Mouse (Mus musculus) midbrain, postnatal 0 days (tissue): ENCODE data around the gene Sp9. TPM values are rescaled to one million over a fixed set of nuclear protein-coding genes. Genes with fewer than 3 reads are reported as not detected.

Experiments used
- ATAC-seq: fragments of 200-750 bp; cut with Nextera tagmentation; 2 replicates; pipeline ENCODE4 v1.8.0; 2017; ENCODE audit warnings: moderate number of reproducible peaks, mild to moderate bottlenecking, moderate TSS enrichment, moderate library complexity; ENCODE audit not compliant: low FRiP score
- DNase-seq: peaks from one replicate; pipeline ENCODE4 v3.0.0-alpha.2; 2015; ENCODE audit warnings: low spot score
- H3K27ac ChIP-seq: fragments of 300-500 bp; sonication (generic); 2 replicates; pipeline ENCODE4 v1.5.1; 2014; ENCODE audit warnings: low read depth, mild to moderate bottlenecking, low read length, mixed read lengths
- H3K27me3 ChIP-seq: fragments of 300-500 bp; sonication (generic); 2 replicates; pipeline ENCODE4 v1.6.1; 2014; ENCODE audit warnings: low read length, control low read depth, mixed read lengths; ENCODE audit not compliant: insufficient read depth
- H3K36me3 ChIP-seq: fragments of 300-500 bp; sonication (generic); 2 replicates; pipeline ENCODE4 v1.6.1; 2014; ENCODE audit warnings: low read length, control low read depth, mixed read lengths; ENCODE audit not compliant: insufficient read depth
- H3K4me1 ChIP-seq: fragments of 300-500 bp; sonication (generic); 2 replicates; pipeline ENCODE4 v1.6.1; 2014; ENCODE audit warnings: mild to moderate bottlenecking, control low read depth, antibody characterized with exemption, low read length, mixed read lengths; ENCODE audit not compliant: insufficient read depth
- H3K4me2 ChIP-seq: fragments of 300-500 bp; sonication (generic); 2 replicates; pipeline ENCODE4 v1.6.1; 2014; ENCODE audit warnings: low read depth, mild to moderate bottlenecking, low read length, mixed read lengths; ENCODE audit not compliant: poor library complexity, severe bottlenecking
- H3K4me3 ChIP-seq: fragments of 300-500 bp; sonication (generic); 2 replicates; pipeline ENCODE4 v1.5.1; 2014; ENCODE audit warnings: low read depth, mild to moderate bottlenecking, low read length, moderate library complexity
- H3K9ac ChIP-seq: fragments of 300-500 bp; sonication (generic); replicated peaks from 2 replicates; pipeline ENCODE4 v1.6.1; 2014; ENCODE audit warnings: mild to moderate bottlenecking, low read length, moderate library complexity, mixed read lengths; ENCODE audit not compliant: poor library complexity, severe bottlenecking
- H3K9me3 ChIP-seq: fragments of 300-500 bp; sonication (generic); 2 replicates; pipeline ENCODE4 v1.6.1; 2016; ENCODE audit warnings: low read length, control low read depth
- CTCF ChIP-seq: IDR thresholded peaks from 2 replicates; pipeline ENCODE4 v1.5.1; 2016; ENCODE audit warnings: antibody characterized with exemption, mild to moderate bottlenecking
- WGBS: fragments of 180-500 bp; shearing (Covaris S2); extraction: QIAGEN DNeasy Blood & Tissue Kit; methylation state at CpG from one replicate; pipeline ENCODE4 v1.1.7; 2014; 5-methylcytosine and 5-hydroxymethylcytosine counted together
- polyA plus RNA-seq: library from polyadenylated mRNA; unstranded; fragments of >200 nt; fragmentation: Nextera tagmentation; extraction: Ambion mirVana; gene quantifications from 2 replicates; pipeline ENCODE4 v1.2.1, GENCODE M21; 2015
- total RNA-seq: library from RNA; depleted of rRNA; stranded (reverse); fragments of >200 nt; gene quantifications from 2 replicates; pipeline ENCODE4 v1.2.3, GENCODE M21; 2014; rRNA removed

Gene Sp9
- total and polyA plus RNA-seq, 2 experiments from 2014 or later = 2.0 to 2.3 TPM

GRCm38 (mm10) chr2:73325871-73326270, 54.1 kb downstream of the Sp9 start:
- no peak overlapping the region for H3K4me2 ChIP-seq
- H3K9ac ChIP-seq = no peak overlapping the region
- WGBS = 75% methylated on average over 5 of the region's 5 CpGs
- no peak overlapping the region for H3K4me3 ChIP-seq
- no peak for TF ChIP-seq CTCF
- no peaks in the 10 kb centered on the region for H3K4me1 ChIP-seq
- H3K27me3 ChIP-seq = no peaks in the 10 kb centered on the region
- no peak overlapping the region for H3K27ac ChIP-seq
- DNase-seq (no peak), ATAC-seq (no peak)
- H3K36me3 ChIP-seq = no peaks in the 10 kb centered on the region
- H3K9me3 ChIP-seq = no peaks in the 10 kb centered on the region

Other genes with a start within 250 kb of the Sp9 start
- 49.9 and 50.2 TPM in 2 replicates for gene Ola1, start 53.0 kb upstream of the Sp9 start, total RNA-seq
- 87.3 and 91.7 TPM in 2 replicates for gene Ola1, start 53.0 kb upstream of the Sp9 start, polyA plus RNA-seq
- 4.2 and 5.7 TPM in 2 replicates for gene Scrn3, start 40.7 kb downstream of the Sp9 start, total RNA-seq
- gene Scrn3, start 40.7 kb downstream of the Sp9 start, polyA plus RNA-seq = 5.4 and 6.5 TPM in 2 replicates
- 4.1 and 7.4 TPM in 2 replicates for gene Cir1, start 40.8 kb downstream of the Sp9 start, total RNA-seq
- gene Cir1, start 40.8 kb downstream of the Sp9 start, polyA plus RNA-seq = 32.1 and 36.3 TPM in 2 replicates
- 13.6 and 26.5 TPM in 2 replicates for gene Gpr155, start 114.6 kb downstream of the Sp9 start, total RNA-seq
- 9.9 and 11.8 TPM in 2 replicates for gene Gpr155, start 114.6 kb downstream of the Sp9 start, polyA plus RNA-seq